Mouse (Mus musculus): Measurements from ENCODE around the gene Def6.

GRCm38 (mm10) chr17:28160361-28160760, 47.2 kb upstream of the Def6 start:
- TF ChIP-seq CTCF (IDR thresholded peaks at IDR 0.05) (no peak), EP300 (IDR thresholded peaks at IDR 0.05) (no peak)
